Mouse (Mus musculus) small intestine, adult 2 months (tissue): Measurements from ENCODE around the gene Prl7d1.
"Not testable (repeated sequence)": the region's sequence is repeated elsewhere in the genome, so short reads cannot be mapped to it uniquely, and the experiment has no call there.

Experiments
- CTCF ChIP-seq: fragments of 200-500 bp; IDR thresholded peaks from 2 replicates; pipeline ENCODE4 v1.5.1; 2012; ENCODE audit warnings: low read depth, mild to moderate bottlenecking, control low read depth, inconsistent platforms, low read length, moderate library complexity, mixed read lengths; ENCODE audit not compliant: insufficient replicate concordance, insufficient read length; ENCODE audit errors: extremely low read depth
- POLR2A ChIP-seq: fragments of 200-500 bp; IDR thresholded peaks from 2 replicates; pipeline ENCODE4 v1.6.1; 2012; ENCODE audit warnings: low read depth, mild to moderate bottlenecking, control low read depth, inconsistent platforms, low read length, moderate library complexity

DNA sequence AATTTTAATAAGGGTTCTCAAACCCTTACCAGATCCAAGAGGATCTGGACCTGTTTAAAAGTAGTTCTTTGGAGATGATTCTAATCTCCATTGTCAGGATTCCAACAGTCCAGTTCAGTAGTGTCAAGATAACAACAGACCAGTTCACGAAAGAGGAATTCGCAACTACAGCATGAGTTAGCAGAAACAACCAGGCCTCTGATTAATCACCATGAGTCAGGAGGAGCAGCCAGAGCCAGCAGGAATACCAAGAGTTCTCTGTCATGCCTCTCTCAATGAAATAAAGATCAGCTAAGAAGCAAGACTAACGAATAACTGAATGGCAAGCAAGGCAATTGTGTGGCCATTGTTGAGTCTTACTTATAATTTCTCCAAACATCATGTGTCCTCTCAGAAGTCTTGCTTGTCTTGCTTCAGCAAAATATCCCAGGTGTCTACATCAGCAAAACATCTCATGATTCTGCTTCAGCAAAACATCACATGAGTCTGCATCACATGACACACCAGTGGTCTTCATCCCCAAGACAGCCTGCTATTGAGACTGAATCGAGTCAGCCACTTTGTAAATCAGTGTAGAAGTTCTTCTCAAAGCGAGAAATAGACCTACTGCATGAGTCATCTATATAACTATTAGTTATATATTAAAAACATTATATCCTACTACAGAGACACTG, 13.9 kb upstream of the Prl7d1 start:
- TF ChIP-seq CTCF, POLR2A: not testable (repeated sequence)
